Mouse (Mus musculus) ES-Bruce4 (cell line): ENCODE data around the gene Ephb6. TPM values are rescaled to one million over a fixed set of nuclear protein-coding genes. Genes with fewer than 3 reads are reported as not detected.
A peak's percentile ranks its signal among the peaks of the same experiment; 100 is the strongest.
"Not testable (repeated sequence)": the region's sequence is repeated elsewhere in the genome, so short reads cannot be mapped to it uniquely, and the experiment has no call there.

Experiments
- H3K27ac ChIP-seq: 2 replicates; pipeline ENCODE4 v1.5.1; 2012; ENCODE audit warnings: low read length, inconsistent platforms; ENCODE audit not compliant: insufficient read depth
- H3K27me3 ChIP-seq: 2 replicates; pipeline ENCODE4 v1.6.1; 2012; ENCODE audit warnings: mild to moderate bottlenecking, low read length, inconsistent platforms; ENCODE audit not compliant: control insufficient read depth, poor library complexity, insufficient read depth, severe bottlenecking
- H3K36me3 ChIP-seq: 2 replicates; pipeline ENCODE4 v1.6.1; 2012; ENCODE audit warnings: inconsistent platforms, mild to moderate bottlenecking, low read length, moderate library complexity; ENCODE audit not compliant: control insufficient read depth, poor library complexity, insufficient read depth, severe bottlenecking
- H3K4me1 ChIP-seq: one replicate; pipeline ENCODE4 v1.8.1; 2011; ENCODE audit warnings: low read length; ENCODE audit not compliant: control insufficient read depth, insufficient read depth
- H3K4me3 ChIP-seq: 2 replicates; pipeline ENCODE4 v1.5.1; 2011; ENCODE audit warnings: low read depth, mild to moderate bottlenecking, low read length
- H3K9ac ChIP-seq: 2 replicates; pipeline ENCODE4 v1.6.1; 2012; ENCODE audit warnings: low read depth, mild to moderate bottlenecking, inconsistent platforms; ENCODE audit not compliant: poor library complexity, severe bottlenecking
- H3K9me3 ChIP-seq: replicated peaks from 2 replicates; pipeline ENCODE4 v1.6.1; 2012; ENCODE audit warnings: mild to moderate bottlenecking, low read length, inconsistent platforms; ENCODE audit not compliant: control insufficient read depth, poor library complexity, insufficient read depth, severe bottlenecking
- CTCF ChIP-seq: IDR thresholded peaks from one replicate; pipeline ENCODE4 v1.8.1; 2011; ENCODE audit warnings: low read depth, low read length
- EP300 ChIP-seq: IDR thresholded peaks from 2 replicates; pipeline ENCODE4 v1.6.1; 2011; ENCODE audit warnings: low read depth, low read length; ENCODE audit not compliant: insufficient read depth
- POLR2A ChIP-seq: IDR thresholded peaks from one replicate; pipeline ENCODE4 v1.8.1; 2011; ENCODE audit warnings: low read length; ENCODE audit not compliant: insufficient read depth
- polyA plus RNA-seq: library from polyadenylated mRNA; stranded (reverse); fragments of >200 nt; gene quantifications from 2 replicates; pipeline ENCODE4 v1.2.4, GENCODE M21; 2011; ENCODE audit warnings: low read depth; ENCODE audit not compliant: missing spikeins, insufficient read depth, insufficient read length

Gene Ephb6
- polyA plus RNA-seq, 1 experiment = 5.7 TPM

GRCm38 (mm10) chr6:41562598-41562997, 42.7 kb upstream of the Ephb6 start:
- Histone ChIP-seq H3K27me3 (no peaks in the 10 kb centered on the region), H3K36me3 (no peaks in the 10 kb centered on the region), H3K4me1 (peaks cover 9% of the 10 kb centered on the region), H3K9ac (peak overlapping the region; percentile 83), H3K9me3 (no peaks in the 10 kb centered on the region), H3K4me3 (peak overlapping the region; percentile 55), H3K27ac (peak overlapping the region; percentile 73)
- TF ChIP-seq EP300 = no peak
- no peak for TF ChIP-seq CTCF
- TF ChIP-seq POLR2A = no peak

DNA sequence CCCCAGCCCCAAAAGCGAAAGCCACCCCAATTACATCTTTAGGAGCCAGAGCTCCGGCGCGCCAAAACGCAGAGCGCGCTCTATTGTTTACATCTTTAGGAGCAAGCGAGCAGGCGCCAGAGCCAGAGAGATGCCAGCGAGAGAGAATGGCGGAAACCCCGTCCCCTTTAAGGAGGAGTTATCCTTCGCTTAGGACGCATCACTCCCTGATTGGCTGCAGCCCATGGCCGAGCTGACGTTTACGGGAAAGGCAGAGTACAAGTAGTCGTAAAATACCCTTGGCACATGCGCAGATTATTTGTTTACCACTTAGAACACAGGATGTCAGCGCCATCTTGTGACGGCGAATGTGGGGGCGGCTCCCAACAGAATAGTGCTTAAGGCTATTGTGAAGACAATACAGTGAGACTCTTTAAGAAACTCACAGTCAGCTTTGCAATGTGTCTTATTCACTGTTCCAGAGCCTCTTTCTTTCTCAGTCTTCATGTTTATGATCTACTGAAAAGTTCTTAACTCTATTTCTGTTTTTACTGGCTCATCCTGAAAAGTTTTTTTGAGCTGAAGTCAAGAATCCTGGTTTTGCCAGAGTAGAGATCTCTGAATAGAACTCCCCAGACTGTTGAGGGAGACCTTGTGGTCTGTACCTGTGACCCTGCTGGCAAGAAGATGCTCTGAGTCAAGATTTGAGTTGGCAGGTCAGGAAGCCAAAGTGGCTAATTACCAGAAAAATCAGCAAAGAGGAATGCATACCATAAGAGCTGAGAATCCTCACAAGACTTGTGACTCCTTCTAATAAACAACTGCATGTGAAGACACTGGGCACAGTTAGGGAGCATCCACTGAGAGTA, 42.0 kb upstream of the Ephb6 start:
- H3K4me1 ChIP-seq, H3K36me3 ChIP-seq, H3K27me3 ChIP-seq, H3K9me3 ChIP-seq: not testable (repeated sequence)
- Histone ChIP-seq H3K27ac (peak overlapping the region; percentile 96), H3K4me3 (peak overlapping the region; percentile 55; the same call in 1 of the 2 replicates), H3K9ac (peak overlapping the region; percentile 83)

GRCm38 (mm10) chr6:41565261-41565660, 40.0 kb upstream of the Ephb6 start:
- H3K4me1 ChIP-seq = peaks cover 3% of the 10 kb centered on the region
- H3K9me3 ChIP-seq = no peaks in the 10 kb centered on the region
- H3K36me3 ChIP-seq = no peaks in the 10 kb centered on the region
- H3K27ac ChIP-seq = peak overlapping the region; percentile 47
- no peak overlapping the region for H3K9ac ChIP-seq
- H3K4me3 ChIP-seq = no peak overlapping the region
- H3K27me3 ChIP-seq = no peaks in the 10 kb centered on the region
- TF ChIP-seq CTCF = no peak
- TF ChIP-seq POLR2A = no peak
- TF ChIP-seq EP300 = no peak

DNA sequence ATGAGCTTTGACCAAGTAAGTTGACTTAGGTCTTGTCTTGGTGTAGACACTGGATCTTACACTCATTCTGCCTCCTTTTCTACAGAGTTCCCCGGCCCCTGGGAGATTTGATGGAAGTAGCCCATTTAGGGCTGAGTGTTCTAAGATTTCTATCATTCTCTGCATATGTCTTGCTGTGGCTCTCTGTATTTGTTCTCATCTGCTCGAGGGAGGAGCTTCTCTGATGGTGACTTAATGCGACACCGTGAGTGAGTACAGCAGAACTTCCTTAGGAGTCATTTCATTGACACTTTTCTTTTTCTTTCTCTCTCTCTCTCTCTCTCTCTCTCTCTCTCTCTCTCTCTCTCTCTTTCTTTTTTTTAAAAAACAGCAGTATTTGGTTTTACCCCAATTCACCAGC, 38.3 kb upstream of the Ephb6 start:
- Histone ChIP-seq H3K27ac (peak overlapping the region; percentile 16; the same call in 1 of the 2 replicates), H3K4me3 (no peak overlapping the region), H3K9me3 (no peaks in the 10 kb centered on the region), H3K4me1 (peaks cover 3% of the 10 kb centered on the region), H3K36me3 (no peaks in the 10 kb centered on the region), H3K27me3 (no peaks in the 10 kb centered on the region), H3K9ac (no peak overlapping the region)
- TF ChIP-seq CTCF (no peak), POLR2A (no peak), EP300 (no peak)

GRCm38 (mm10) chr6:41569078-41569477, 36.2 kb upstream of the Ephb6 start:
- no peak overlapping the region for H3K27ac ChIP-seq
- H3K27me3 ChIP-seq = no peaks in the 10 kb centered on the region
- H3K4me1 ChIP-seq = peaks cover 3% of the 10 kb centered on the region
- H3K4me3 ChIP-seq = no peak overlapping the region
- TF ChIP-seq CTCF = no peak
- TF ChIP-seq EP300 = no peak
- TF ChIP-seq POLR2A = no peak
- H3K36me3 ChIP-seq = no peaks in the 10 kb centered on the region
- no peak overlapping the region for H3K9ac ChIP-seq
- no peaks in the 10 kb centered on the region for H3K9me3 ChIP-seq

- H3K4me3 ChIP-seq = no peak overlapping the region
- no peaks in the 10 kb centered on the region for H3K27me3 ChIP-seq
- H3K9me3 ChIP-seq = no peaks in the 10 kb centered on the region
- no peak overlapping the region for H3K27ac ChIP-seq
- no peak overlapping the region for H3K9ac ChIP-seq
- TF ChIP-seq EP300 (no peak), CTCF (no peak), POLR2A (no peak)
- no peaks in the 10 kb centered on the region for H3K36me3 ChIP-seq
- H3K4me1 ChIP-seq = no peaks in the 10 kb centered on the region
Observed at GRCm38 (mm10) chr6:41576526-41577097, 28.7 kb upstream of the Ephb6 start.
